Mouse (Mus musculus) gastrocnemius, adult 2 months (tissue): ENCODE results near the gene Gm42906. TPM values are rescaled to one million over a fixed set of nuclear protein-coding genes. Genes with fewer than 3 reads are reported as not detected.

Experiments used
- DNase-seq: peaks from one replicate; pipeline ENCODE4 v3.0.0; 2022
- H3K27ac ChIP-seq: fragments of 200-600 bp; 2 replicates; pipeline ENCODE4 v1.8.1; 2022; ENCODE audit warnings: mild to moderate bottlenecking
- H3K4me3 ChIP-seq: fragments of 200-600 bp; 2 replicates; pipeline ENCODE4 v1.8.1; 2022; ENCODE audit warnings: mild to moderate bottlenecking, moderate library complexity
- CTCF ChIP-seq: fragments of 200-600 bp; IDR thresholded peaks from 2 replicates; pipeline ENCODE4 v1.8.1; 2022; ENCODE audit warnings: antibody characterized with exemption, mild to moderate bottlenecking, moderate library complexity
- intact Hi-C: fragments of 180-260 bp; cut with DNase I; formaldehyde crosslinking; loops from one replicate; pipeline ENCODE4 v1.15.1; 2025
- total RNA-seq, 2 experiments: library from RNA; stranded (reverse); gene quantifications; 2 replicates each; pipeline ENCODE4 v1.2.3; 2021

Gm42906 gene
- total RNA-seq, 2 experiments from 2014 or later = 1.1 to 1.3 TPM

DNA sequence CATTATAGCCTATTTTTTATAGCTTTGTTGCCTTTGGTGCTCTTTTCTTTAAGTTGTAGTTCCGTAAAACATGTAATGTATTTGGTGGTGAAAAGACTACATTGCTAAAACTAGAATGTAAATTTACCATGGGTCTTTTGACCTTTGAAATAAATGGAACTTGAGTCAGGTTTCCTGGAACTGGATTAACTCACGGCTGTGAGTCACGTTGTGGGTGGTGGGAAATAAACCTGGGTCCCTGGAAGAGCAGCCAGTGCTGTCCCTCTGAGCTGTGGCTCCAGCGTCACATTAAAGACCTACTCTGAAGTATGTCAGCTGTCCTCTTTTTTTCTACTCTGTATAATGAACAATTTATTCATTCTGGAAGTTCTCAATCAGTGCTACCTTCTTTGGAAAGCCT, 51.0 kb downstream of the Gm42906 start:
- DNase-seq = no peak
- no peak for TF ChIP-seq CTCF
- intact Hi-C loops = no loop called here
- Histone ChIP-seq H3K4me3 (no peak overlapping the region), H3K27ac (no peak overlapping the region)

DNA sequence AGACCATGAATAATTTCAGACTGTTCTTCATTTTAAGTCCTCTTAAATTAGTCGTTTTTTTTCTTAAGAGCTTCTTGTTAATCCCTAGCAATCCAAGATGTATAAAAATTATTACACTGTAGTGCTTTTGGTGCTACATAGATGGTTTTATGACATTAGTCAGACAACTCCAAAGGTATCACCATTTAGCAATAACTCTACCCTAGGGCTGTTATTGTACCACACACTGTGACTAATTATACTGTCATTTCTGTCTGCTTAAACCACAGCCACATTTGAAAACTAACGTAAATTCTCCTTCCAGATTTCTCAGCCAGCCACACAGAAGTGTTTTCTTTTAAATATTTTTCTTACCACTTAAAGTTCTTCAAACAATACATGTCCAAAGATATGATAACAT, 53.1 kb downstream of the Gm42906 start:
- no peak for DNase-seq
- intact Hi-C loops = no loop called here
- no peak overlapping the region for H3K27ac ChIP-seq

GRCm38 (mm10) chr5:151371130-151371529, 56.8 kb downstream of the Gm42906 start:
- intact Hi-C loops = no loop called here
- no peak for DNase-seq
- TF ChIP-seq CTCF = no peak
- Histone ChIP-seq H3K27ac (no peak overlapping the region), H3K4me3 (no peak overlapping the region)

More for the DNA sequence above, 53.1 kb downstream of the Gm42906 start:
- H3K4me3 ChIP-seq = no peak overlapping the region
- no peak for TF ChIP-seq CTCF

DNA sequence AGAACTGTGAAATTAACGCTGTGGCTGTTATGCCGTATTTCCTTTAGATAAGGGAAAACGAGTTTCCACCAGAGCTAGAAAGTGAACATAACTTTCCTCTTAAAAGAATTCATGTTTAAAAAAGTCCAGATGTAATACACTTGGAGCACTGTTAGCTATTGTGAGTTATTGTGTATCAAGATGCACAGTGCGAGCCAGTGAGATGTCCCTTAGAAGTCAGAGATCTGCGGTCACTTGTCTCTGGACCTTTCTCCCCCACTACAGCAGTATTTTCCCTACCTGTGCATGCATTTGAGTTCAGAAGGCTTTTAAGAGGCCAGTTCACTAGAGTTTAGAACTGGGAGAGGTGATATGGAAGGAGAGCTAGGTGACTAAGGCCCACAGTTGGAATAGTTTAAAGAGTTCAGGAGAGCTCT, 58.6 kb downstream of the Gm42906 start:
- H3K27ac ChIP-seq = peak overlapping the region; percentile 96
- no peak for TF ChIP-seq CTCF
- intact Hi-C loops = loop anchor here (5.0 to 10.0 kb wide), 7 partner anchors 175 to 847 kb away; partner anchors contain the start of genes Brca2 and Pds5b
- DNase-seq = no peak
- H3K4me3 ChIP-seq = peak overlapping the region; percentile 87

DNA sequence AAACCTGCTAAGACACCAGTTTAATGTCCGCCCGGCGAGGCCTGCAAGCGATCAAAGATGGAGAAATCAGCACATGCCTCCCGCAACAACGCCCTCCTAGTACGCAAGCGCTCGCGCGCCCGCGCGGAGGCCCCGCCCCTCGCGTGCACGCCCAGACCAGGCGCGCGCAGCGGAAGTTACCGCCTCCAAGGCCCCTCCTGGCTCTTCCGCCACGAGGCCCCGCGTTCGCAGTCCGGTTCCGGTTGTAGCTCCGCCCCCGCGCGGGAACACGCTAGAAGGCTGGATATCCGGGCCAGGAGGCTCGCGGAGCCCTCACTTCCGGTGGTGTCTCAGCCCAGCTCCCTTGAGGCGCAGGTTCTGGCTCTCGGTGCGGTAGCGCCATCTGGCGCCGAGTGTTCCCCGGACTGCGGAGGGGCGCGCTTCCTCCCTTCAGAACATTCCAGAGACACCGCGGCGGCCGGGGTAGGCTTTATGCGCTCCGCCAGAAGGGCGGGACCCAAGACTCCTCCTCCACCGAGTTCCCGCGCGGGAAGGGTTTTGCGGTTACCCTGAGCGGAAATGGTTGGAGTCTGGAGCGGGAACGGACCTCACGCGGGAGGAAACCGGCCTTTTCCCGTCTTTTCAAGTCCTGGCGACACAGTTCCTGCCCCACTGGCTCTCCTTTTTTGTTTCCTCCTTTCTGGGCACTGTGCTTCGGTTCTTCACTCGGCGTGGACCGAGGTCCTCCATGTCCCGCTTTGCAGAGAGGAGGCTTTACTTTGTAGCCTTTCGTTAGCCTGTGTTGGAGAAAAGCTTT, 59.4 kb downstream of the Gm42906 start:
- H3K27ac ChIP-seq = peak overlapping the region; percentile 96
- DNase-seq = peak; percentile 100
- TF ChIP-seq CTCF = peak; percentile 92
- intact Hi-C loops = loop anchor here (5.0 to 10.0 kb wide), 7 partner anchors 174 to 846 kb away; partner anchors contain the start of genes Brca2 and Pds5b
- H3K4me3 ChIP-seq = peak overlapping the region; percentile 87

- no peak for TF ChIP-seq CTCF
- peak; percentile 67 for DNase-seq
- Histone ChIP-seq H3K27ac (peak overlapping the region; percentile 96), H3K4me3 (peak overlapping the region; percentile 87)
- intact Hi-C loops = loop anchor here (5.0 to 10.0 kb wide), 7 partner anchors 173 to 846 kb away; partner anchors contain the start of genes Brca2 and Pds5b
Measured at GRCm38 (mm10) chr5:151367881-151368394, 60.0 kb downstream of the Gm42906 start.

GRCm38 (mm10) chr5:151367317-151367716, 60.6 kb downstream of the Gm42906 start:
- no peak for TF ChIP-seq CTCF
- Histone ChIP-seq H3K4me3 (peak overlapping the region; percentile 87), H3K27ac (peak overlapping the region; percentile 96)
- intact Hi-C loops = loop anchor here (5.0 to 10.0 kb wide), 7 partner anchors 173 to 845 kb away; partner anchors contain the start of genes Brca2 and Pds5b
- no peak for DNase-seq

- intact Hi-C loops = loop anchor here (10.0 kb wide), 4 partner anchors 169 to 549 kb away; no protein-coding TSS in a partner anchor
- TF ChIP-seq CTCF = no peak
- H3K27ac ChIP-seq = no peak overlapping the region
- H3K4me3 ChIP-seq = no peak overlapping the region
- no peak for DNase-seq
Measured at GRCm38 (mm10) chr5:151363343-151364000, 64.5 kb downstream of the Gm42906 start.

GRCm38 (mm10) chr5:151349616-151350015, 78.3 kb downstream of the Gm42906 start:
- Histone ChIP-seq H3K4me3 (no peak overlapping the region), H3K27ac (no peak overlapping the region)
- intact Hi-C loops = no loop called here
- TF ChIP-seq CTCF = no peak
- DNase-seq = no peak

DNA sequence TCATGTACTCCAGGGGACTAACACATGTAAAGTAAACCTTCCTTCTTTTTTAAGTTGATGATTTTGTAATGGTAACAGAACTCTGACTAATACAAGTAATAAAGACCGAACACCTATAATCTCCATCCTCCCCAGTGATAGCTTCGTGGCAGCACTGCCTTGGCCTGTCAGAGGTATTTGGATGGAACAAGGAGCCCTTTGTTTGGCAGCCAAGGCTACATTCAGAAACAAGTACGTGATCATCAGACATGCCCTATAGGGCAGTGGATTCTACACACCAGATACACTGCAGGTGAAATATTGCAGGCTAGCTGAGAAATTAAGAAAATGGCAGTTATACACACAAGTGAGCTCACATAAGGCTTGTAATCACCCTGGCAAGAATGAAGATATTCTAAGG, 79.5 kb downstream of the Gm42906 start:
- Histone ChIP-seq H3K4me3 (no peak overlapping the region), H3K27ac (no peak overlapping the region)
- no peak for TF ChIP-seq CTCF
- no peak for DNase-seq
- intact Hi-C loops = no loop called here

DNA sequence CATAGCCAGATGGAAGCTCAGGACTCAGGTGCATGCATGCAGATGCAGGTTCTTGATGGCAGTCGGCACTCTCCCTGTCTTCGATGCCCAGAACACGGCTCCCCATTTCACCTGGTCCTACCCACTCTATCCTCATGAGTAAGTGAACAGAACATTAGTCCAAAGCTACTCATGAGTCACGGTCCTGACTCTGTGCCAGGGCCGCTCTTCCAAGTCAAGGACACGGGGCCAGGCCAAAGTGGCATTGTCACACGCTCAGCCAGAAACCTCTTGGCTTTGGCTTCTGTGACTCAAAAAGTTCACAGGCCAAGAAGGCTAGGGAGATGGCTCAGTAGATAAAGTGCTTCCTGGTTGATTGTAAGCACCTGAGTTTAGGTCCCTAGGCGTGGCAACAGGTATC, 81.3 kb downstream of the Gm42906 start:
- H3K4me3 ChIP-seq = no peak overlapping the region
- intact Hi-C loops = no loop called here
- no peak for TF ChIP-seq CTCF
- DNase-seq = peak; percentile 30
- no peak overlapping the region for H3K27ac ChIP-seq

- intact Hi-C loops = no loop called here
- no peak for TF ChIP-seq CTCF
- H3K4me3 ChIP-seq = no peak overlapping the region
- no peak overlapping the region for H3K27ac ChIP-seq
- DNase-seq = no peak
Measured at GRCm38 (mm10) chr5:151344737-151345136, 83.2 kb downstream of the Gm42906 start.

GRCm38 (mm10) chr5:151333686-151334085, 94.3 kb downstream of the Gm42906 start:
- no peak for DNase-seq
- TF ChIP-seq CTCF = no peak
- Histone ChIP-seq H3K27ac (peak overlapping the region; percentile 25), H3K4me3 (no peak overlapping the region)
- intact Hi-C loops = loop anchor here (10.0 kb wide), 2 partner anchors 59 to 289 kb away; no protein-coding TSS in a partner anchor
